Mouse (Mus musculus): ENCODE measurements around the gene Prss33.

- TF ChIP-seq CTCF (conservative IDR thresholded peaks at IDR 0.05; ENCODE audit: low read length): no peak
- no peak for TF ChIP-seq POU5F1 (IDR thresholded peaks at IDR 0.05; ENCODE audit: borderline replicate concordance, low read length)
These were observed 49.3 kb downstream of the Prss33 start for GRCm38 (mm10) chr17:23786510-23786931.

Measured in E14TG2a.4 (cell line).